Mouse (Mus musculus) frontal cortex, adult (tissue): ENCODE data around the gene Dnal1.

ENCODE experiments used
- ATAC-seq: cut with Nextera tagmentation; 2 replicates; pipeline ENCODE4 v1.9.2; 2017; ENCODE audit warnings: mild to moderate bottlenecking, moderate library complexity, mixed read lengths; ENCODE audit not compliant: low TSS enrichment

Dnal1 gene

GRCm38 (mm10) chr12:84185547-84185946 lies 71.4 kb downstream of the Dnal1 start:
- no peak for ATAC-seq

- no peak for ATAC-seq
These were observed 72.4 kb downstream of the Dnal1 start for GRCm38 (mm10) chr12:84186536-84186935.

GRCm38 (mm10) chr12:84186950-84187349 lies 72.8 kb downstream of the Dnal1 start:
- no peak for ATAC-seq

GRCm38 (mm10) chr12:84187752-84188601 lies 73.8 kb downstream of the Dnal1 start:
- ATAC-seq = peak; percentile 31

- ATAC-seq = no peak
These were observed 74.8 kb downstream of the Dnal1 start for GRCm38 (mm10) chr12:84188881-84189444.

- ATAC-seq = no peak
These were observed 76.1 kb downstream of the Dnal1 start for GRCm38 (mm10) chr12:84190151-84190820.

- no peak for ATAC-seq
These were observed 77.0 kb downstream of the Dnal1 start for GRCm38 (mm10) chr12:84191190-84191589.

- ATAC-seq = no peak
These were observed 77.6 kb downstream of the Dnal1 start for GRCm38 (mm10) chr12:84191770-84192169.

- no peak for ATAC-seq
These were observed 78.1 kb downstream of the Dnal1 start for GRCm38 (mm10) chr12:84192280-84192679.

GRCm38 (mm10) chr12:84192741-84193641 lies 78.8 kb downstream of the Dnal1 start:
- ATAC-seq = peak; percentile 38

GRCm38 (mm10) chr12:84193642-84194399 lies 79.7 kb downstream of the Dnal1 start:
- peak; percentile 86 for ATAC-seq

- no peak for ATAC-seq
These were observed 80.4 kb downstream of the Dnal1 start for GRCm38 (mm10) chr12:84194400-84195109.

- ATAC-seq = no peak
These were observed 81.0 kb downstream of the Dnal1 start for GRCm38 (mm10) chr12:84195195-84195594.
